Mouse (Mus musculus) CD8-positive naive resting alpha-beta T cell, adult 57 days (primary cell): ENCODE measurements around the gene AF067061. TPM values are rescaled to one million over a fixed set of nuclear protein-coding genes. Genes with fewer than 3 reads are reported as not detected.

Source experiments
- total RNA-seq: library from RNA; stranded (reverse); gene quantifications from one replicate; pipeline ENCODE4 v1.2.4, GENCODE M21; 2023

The AF067061 gene
- total RNA-seq, result not detected

GRCm38 (mm10) chr13:120262870-120263269 is at the start of gene AF067061:
Gene AF067061 (plus strand): TSS chr13:120263114.

DNA sequence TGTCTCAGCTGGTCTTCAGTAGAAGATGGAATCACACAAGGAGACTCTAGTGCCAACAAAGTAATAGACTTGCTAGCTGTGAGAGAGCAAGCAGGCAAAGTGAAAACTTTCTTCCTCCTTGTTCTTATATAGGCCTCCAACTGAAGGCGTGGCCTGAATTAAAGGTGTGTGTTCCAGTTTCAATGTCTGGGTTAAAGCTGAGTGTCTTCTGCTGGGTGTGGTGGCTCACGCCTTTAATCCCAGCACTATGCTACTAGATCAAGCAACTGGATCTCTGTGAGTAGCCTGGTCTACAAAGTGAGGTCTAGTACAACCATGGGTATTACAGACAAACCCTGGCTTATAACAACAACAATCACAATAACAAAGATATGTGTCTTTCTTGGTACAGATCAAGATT is 47.1 kb upstream of the AF067061 start, which contains the start of gene Gm21762:
Gene Gm21762 (minus strand): TSS at position 101 of the 400 bp plus-strand sequence.

DNA sequence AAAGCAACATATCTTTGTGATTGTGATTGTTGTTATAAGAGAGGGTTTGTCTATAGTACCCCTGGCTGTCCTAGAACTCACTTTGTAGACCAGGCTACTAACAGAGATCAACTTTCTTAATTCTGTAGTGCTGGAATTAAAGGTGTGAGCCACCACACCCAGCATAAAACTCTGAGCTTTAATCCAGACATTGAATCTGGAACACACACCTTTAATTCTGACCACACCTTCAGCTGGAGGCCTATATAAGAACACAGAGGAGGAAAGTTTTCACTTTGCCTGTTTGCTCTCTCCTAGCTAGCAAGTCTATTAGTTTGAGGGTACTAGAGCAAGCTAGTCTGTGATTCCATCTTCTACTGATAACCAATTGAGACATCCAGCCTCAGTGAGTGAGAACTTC is 24.1 kb upstream of the AF067061 start, which contains the start of gene Gm21731:
Gene Gm21731 (plus strand): TSS at position 301 of the 400 bp plus-strand sequence.

DNA sequence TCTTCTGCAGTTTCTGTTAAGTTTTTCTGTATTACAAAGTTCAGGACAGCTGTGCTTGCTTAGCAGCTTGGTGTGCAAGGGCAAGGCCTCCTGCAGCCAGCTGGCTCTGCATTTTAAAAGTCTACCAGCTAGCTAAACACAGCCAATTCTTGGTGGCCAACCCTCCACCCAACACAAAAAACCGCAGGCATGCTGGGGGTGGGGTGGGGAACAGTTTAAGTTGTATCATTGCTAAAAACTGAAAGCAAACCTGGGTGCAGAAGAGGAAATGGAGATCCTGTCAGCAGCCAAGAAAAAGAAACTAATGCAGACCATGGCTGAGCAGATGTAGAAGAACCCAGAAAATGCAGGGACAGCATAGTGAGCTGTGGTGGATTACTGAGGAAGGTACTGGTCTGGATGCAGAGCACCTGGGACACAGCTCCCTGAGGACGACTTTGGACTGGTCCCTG is 37.1 kb downstream of the AF067061 start, which contains the start of gene BC147527:
Gene BC147527 (plus strand): TSS at position 402 of the 452 bp plus-strand sequence.

Other genes with a start within 250 kb of the AF067061 start
- gene Gm36079, start 236.1 kb upstream of the AF067061 start, total RNA-seq, result not detected
- gene Gm21188, start 210.9 kb upstream of the AF067061 start, total RNA-seq, result 0.40 TPM
- not detected for gene Gm20767, start 122.9 kb upstream of the AF067061 start, total RNA-seq
- gene Gm21818, start 90.7 kb upstream of the AF067061 start, total RNA-seq, result not detected
- 1.7 TPM for gene Gm21762, start 47.2 kb upstream of the AF067061 start, total RNA-seq
- not detected for gene Gm21731, start 24.0 kb upstream of the AF067061 start, total RNA-seq
- 7.0 TPM for gene BC147527, start 37.3 kb downstream of the AF067061 start, total RNA-seq
- gene Tcstv3, start 53.8 kb downstream of the AF067061 start, total RNA-seq, result not detected